Mouse (Mus musculus): ENCODE data around the gene Lilra5.
"Not testable (repeated sequence)": the region's sequence is repeated elsewhere in the genome, so short reads cannot be mapped to it uniquely, and the experiment has no call there.

Lilra5 gene

GRCm38 (mm10) chr7:4237454-4237853 lies at the start of gene Lilra5:
TSS of gene Lilra5 (plus strand) at chr7:4237754.
- no peak for DNase-seq

GRCm38 (mm10) chr7:4207126-4207525 lies 30.4 kb upstream of the Lilra5 start:
- DNase-seq: no peak

- no peak for DNase-seq
Measured at GRCm38 (mm10) chr7:4208626-4209025, 28.9 kb upstream of the Lilra5 start.

GRCm38 (mm10) chr7:4213436-4213835 lies 24.1 kb upstream of the Lilra5 start:
- not testable (repeated sequence) for DNase-seq

- DNase-seq: no peak
Measured at GRCm38 (mm10) chr7:4215396-4215795, 22.2 kb upstream of the Lilra5 start.

GRCm38 (mm10) chr7:4215805-4216204 lies 21.7 kb upstream of the Lilra5 start:
- DNase-seq: no peak

GRCm38 (mm10) chr7:4235536-4235935 lies 2.0 kb upstream of the Lilra5 start:
- DNase-seq: no peak

- DNase-seq: no peak
Measured at GRCm38 (mm10) chr7:4239038-4239721, 1.6 kb downstream of the Lilra5 start.

GRCm38 (mm10) chr7:4251211-4251610 lies 13.7 kb downstream of the Lilra5 start:
- DNase-seq: peak; percentile 3

GRCm38 (mm10) chr7:4256060-4256459 lies 18.5 kb downstream of the Lilra5 start:
- DNase-seq: not testable (repeated sequence)

GRCm38 (mm10) chr7:4260521-4260920 lies 23.0 kb downstream of the Lilra5 start:
- not testable (repeated sequence) for DNase-seq

- not testable (repeated sequence) for DNase-seq
Measured at GRCm38 (mm10) chr7:4272106-4272505, 34.6 kb downstream of the Lilra5 start.

GRCm38 (mm10) chr7:4273874-4274273 lies 36.3 kb downstream of the Lilra5 start:
- not testable (repeated sequence) for DNase-seq

GRCm38 (mm10) chr7:4275500-4275899 lies 37.9 kb downstream of the Lilra5 start:
- DNase-seq: not testable (repeated sequence)

GRCm38 (mm10) chr7:4292638-4293037 lies 55.1 kb downstream of the Lilra5 start:
- DNase-seq: no peak
